Mouse (Mus musculus): Measurements from ENCODE around the gene Gm11733. TPM values are rescaled to one million over a fixed set of nuclear protein-coding genes. Genes with fewer than 3 reads are reported as not detected.

Gm11733 gene
- polyA plus RNA-seq, 1 experiment from 2014 or later, result not detected

GRCm38 (mm10) chr11:117482677-117483511 lies 1.3 kb upstream of the Gm11733 start:
- Histone ChIP-seq H3K27ac (ENCODE audit: low read length) (peak overlapping the region; percentile 59), H3K9ac (ENCODE audit: low read length) (peak overlapping the region; percentile 54; the same call in 1 of the 2 replicates), H3K4me1 (ENCODE audit: control insufficient read depth, insufficient read depth, low read length) (peaks cover 24% of the 10 kb centered on the region), H3K4me3 (ENCODE audit: low read length) (peak overlapping the region; percentile 42), H3K4me2 (ENCODE audit: low read depth, low read length) (peak overlapping the region; percentile 76), H3K36me3 (ENCODE audit: control insufficient read depth, insufficient read depth) (no peaks in the 10 kb centered on the region), H3K9me3 (replicated peaks; ENCODE audit: control insufficient read depth, low read length) (no peaks in the 10 kb centered on the region), H3K27me3 (ENCODE audit: control insufficient read depth, insufficient read depth, low read length) (no peaks in the 10 kb centered on the region)
- ATAC-seq (replicated peaks; ENCODE audit: extremely low read depth, insufficient read depth, low FRiP score), result peak; percentile 76
- 1% methylated on average over 25 of the region's 26 CpGs for WGBS

- Histone ChIP-seq H3K27me3 (ENCODE audit: control insufficient read depth, insufficient read depth, low read length) (peaks cover 4% of the 10 kb centered on the region; the same call in 1 of the 2 replicates), H3K9ac (ENCODE audit: low read length) (no peak overlapping the region), H3K4me1 (ENCODE audit: control insufficient read depth, insufficient read depth, low read length) (no peaks in the 10 kb centered on the region), H3K27ac (ENCODE audit: low read length) (no peak overlapping the region), H3K36me3 (ENCODE audit: control insufficient read depth, insufficient read depth) (no peaks in the 10 kb centered on the region), H3K4me3 (ENCODE audit: low read length) (no peak overlapping the region), H3K9me3 (replicated peaks; ENCODE audit: control insufficient read depth, low read length) (no peaks in the 10 kb centered on the region), H3K4me2 (ENCODE audit: low read depth, low read length) (no peak overlapping the region)
- WGBS, result 75% methylated on average over 17 of the region's 17 CpGs
- ATAC-seq (replicated peaks; ENCODE audit: extremely low read depth, insufficient read depth, low FRiP score), result no peak
Measured at GRCm38 (mm10) chr11:117491408-117492208, 7.4 kb downstream of the Gm11733 start.

- no peak overlapping the region for H3K9ac ChIP-seq (ENCODE audit: low read length)
- no peak overlapping the region for H3K4me2 ChIP-seq (ENCODE audit: low read depth, low read length)
- no peaks in the 10 kb centered on the region for H3K9me3 ChIP-seq (replicated peaks; ENCODE audit: control insufficient read depth, low read length)
- H3K27me3 ChIP-seq (ENCODE audit: control insufficient read depth, insufficient read depth, low read length), result peaks cover 4% of the 10 kb centered on the region; the same call in 1 of the 2 replicates
- WGBS, result 70% methylated on average over 1 of the region's 1 CpGs
- ATAC-seq (replicated peaks; ENCODE audit: extremely low read depth, insufficient read depth, low FRiP score), result no peak
- H3K27ac ChIP-seq (ENCODE audit: low read length), result no peak overlapping the region
- no peaks in the 10 kb centered on the region for H3K4me1 ChIP-seq (ENCODE audit: control insufficient read depth, insufficient read depth, low read length)
- no peak overlapping the region for H3K4me3 ChIP-seq (ENCODE audit: low read length)
- H3K36me3 ChIP-seq (ENCODE audit: control insufficient read depth, insufficient read depth), result no peaks in the 10 kb centered on the region
Measured at GRCm38 (mm10) chr11:117492209-117492505, 8.0 kb downstream of the Gm11733 start.

GRCm38 (mm10) chr11:117496812-117497211 lies 12.6 kb downstream of the Gm11733 start:
- no peaks in the 10 kb centered on the region for H3K4me1 ChIP-seq (ENCODE audit: control insufficient read depth, insufficient read depth, low read length)
- 0 out of 2 replicates have a peak, but pooled peaks cover 3% of the 10 kb centered on the region for H3K9me3 ChIP-seq (replicated peaks; ENCODE audit: control insufficient read depth, low read length)
- H3K36me3 ChIP-seq (ENCODE audit: control insufficient read depth, insufficient read depth), result no peaks in the 10 kb centered on the region
- H3K27me3 ChIP-seq (ENCODE audit: control insufficient read depth, insufficient read depth, low read length), result peaks cover 4% of the 10 kb centered on the region; the same call in 1 of the 2 replicates
- no peak overlapping the region for H3K9ac ChIP-seq (ENCODE audit: low read length)
- H3K4me3 ChIP-seq (ENCODE audit: low read length), result no peak overlapping the region
- no peak overlapping the region for H3K4me2 ChIP-seq (ENCODE audit: low read depth, low read length)
- H3K27ac ChIP-seq (ENCODE audit: low read length), result no peak overlapping the region
- no peak for ATAC-seq (replicated peaks; ENCODE audit: extremely low read depth, insufficient read depth, low FRiP score)
- WGBS, result 49% methylated on average over 4 of the region's 4 CpGs

GRCm38 (mm10) chr11:117497256-117498136 lies 13.3 kb downstream of the Gm11733 start:
- no peak overlapping the region; the same call in 1 of the 2 replicates for H3K27ac ChIP-seq (ENCODE audit: low read length)
- WGBS, result 37% methylated on average over 16 of the region's 16 CpGs
- ATAC-seq (replicated peaks; ENCODE audit: extremely low read depth, insufficient read depth, low FRiP score), result peak; percentile 55; the same call in 1 of the 2 replicates
- no peaks in the 10 kb centered on the region for H3K4me1 ChIP-seq (ENCODE audit: control insufficient read depth, insufficient read depth, low read length)
- H3K27me3 ChIP-seq (ENCODE audit: control insufficient read depth, insufficient read depth, low read length), result peaks cover 4% of the 10 kb centered on the region; the same call in 1 of the 2 replicates
- H3K36me3 ChIP-seq (ENCODE audit: control insufficient read depth, insufficient read depth), result no peaks in the 10 kb centered on the region
- no peak overlapping the region for H3K9ac ChIP-seq (ENCODE audit: low read length)
- peak overlapping the region; percentile 31; the same call in 1 of the 2 replicates for H3K4me2 ChIP-seq (ENCODE audit: low read depth, low read length)
- H3K9me3 ChIP-seq (replicated peaks; ENCODE audit: control insufficient read depth, low read length), result 0 out of 2 replicates have a peak, but pooled peaks cover 3% of the 10 kb centered on the region
- no peak overlapping the region for H3K4me3 ChIP-seq (ENCODE audit: low read length)

- Histone ChIP-seq H3K4me2 (ENCODE audit: low read depth, low read length) (no peak overlapping the region), H3K4me3 (ENCODE audit: low read length) (no peak overlapping the region), H3K9ac (ENCODE audit: low read length) (no peak overlapping the region), H3K36me3 (ENCODE audit: control insufficient read depth, insufficient read depth) (no peaks in the 10 kb centered on the region), H3K27me3 (ENCODE audit: control insufficient read depth, insufficient read depth, low read length) (peaks cover 4% of the 10 kb centered on the region; the same call in 1 of the 2 replicates), H3K9me3 (replicated peaks; ENCODE audit: control insufficient read depth, low read length) (0 out of 2 replicates have a peak, but pooled peaks cover 3% of the 10 kb centered on the region), H3K27ac (ENCODE audit: low read length) (no peak overlapping the region), H3K4me1 (ENCODE audit: control insufficient read depth, insufficient read depth, low read length) (no peaks in the 10 kb centered on the region)
- ATAC-seq (replicated peaks; ENCODE audit: extremely low read depth, insufficient read depth, low FRiP score), result no peak
- WGBS, result 72% methylated on average over 1 of the region's 1 CpGs
Measured at GRCm38 (mm10) chr11:117498137-117498511, 14.0 kb downstream of the Gm11733 start.

GRCm38 (mm10) chr11:117508972-117509371 lies 24.8 kb downstream of the Gm11733 start:
- Histone ChIP-seq H3K27me3 (ENCODE audit: control insufficient read depth, insufficient read depth, low read length) (no peaks in the 10 kb centered on the region), H3K9ac (ENCODE audit: low read length) (no peak overlapping the region), H3K27ac (ENCODE audit: low read length) (no peak overlapping the region), H3K4me1 (ENCODE audit: control insufficient read depth, insufficient read depth, low read length) (no peaks in the 10 kb centered on the region), H3K9me3 (replicated peaks; ENCODE audit: control insufficient read depth, low read length) (peaks cover 2% of the 10 kb centered on the region; the same call in 1 of the 2 replicates), H3K4me3 (ENCODE audit: low read length) (no peak overlapping the region), H3K4me2 (ENCODE audit: low read depth, low read length) (no peak overlapping the region), H3K36me3 (ENCODE audit: control insufficient read depth, insufficient read depth) (no peaks in the 10 kb centered on the region)
- no peak for ATAC-seq (replicated peaks; ENCODE audit: extremely low read depth, insufficient read depth, low FRiP score)
- 90% methylated on average over 4 of the region's 4 CpGs for WGBS

GRCm38 (mm10) chr11:117515718-117516421 lies 31.7 kb downstream of the Gm11733 start:
- H3K4me2 ChIP-seq (ENCODE audit: low read depth, low read length), result no peak overlapping the region
- H3K9me3 ChIP-seq (replicated peaks; ENCODE audit: control insufficient read depth, low read length), result no peaks in the 10 kb centered on the region
- H3K27ac ChIP-seq (ENCODE audit: low read length), result no peak overlapping the region
- no peaks in the 10 kb centered on the region for H3K27me3 ChIP-seq (ENCODE audit: control insufficient read depth, insufficient read depth, low read length)
- WGBS, result 75% methylated on average over 10 of the region's 10 CpGs
- ATAC-seq (replicated peaks; ENCODE audit: extremely low read depth, insufficient read depth, low FRiP score), result no peak
- no peaks in the 10 kb centered on the region for H3K4me1 ChIP-seq (ENCODE audit: control insufficient read depth, insufficient read depth, low read length)
- no peak overlapping the region for H3K4me3 ChIP-seq (ENCODE audit: low read length)
- no peaks in the 10 kb centered on the region for H3K36me3 ChIP-seq (ENCODE audit: control insufficient read depth, insufficient read depth)
- H3K9ac ChIP-seq (ENCODE audit: low read length), result no peak overlapping the region

Data from heart, embryonic 16.5 days (tissue).